14 mouse cellular contexts compared by ENCODE assay signal in genomic region chr5:149767651-149768301, GRCm38 (mm10).
"Had no signal": no experiment of that assay in that cellular context is flagged by ENCODE, and none has a peak within 500 bp of the region (broad histone marks: within the 10 kb centered on the region; RNA-seq: fewer than 3 reads in every experiment).

No protein-coding gene starts in this region.

- H3K4me1 ChIP-seq: liver, embryonic 15.5 days; midbrain, embryonic 15.5 days; neural tube, embryonic 12.5 days; stomach, embryonic 15.5 days had no signal

- ATAC-seq: lung, postnatal 0 days; midbrain, embryonic 15.5 days had no signal

- H3K9ac ChIP-seq: liver, embryonic 15.5 days; midbrain, embryonic 15.5 days; neural tube, embryonic 12.5 days; stomach, embryonic 15.5 days had no signal

- H3K27ac ChIP-seq: liver, embryonic 15.5 days; midbrain, embryonic 15.5 days; neural tube, embryonic 12.5 days; stomach, embryonic 15.5 days had no signal

- H3K36me3 ChIP-seq: liver, embryonic 15.5 days; midbrain, embryonic 15.5 days; neural tube, embryonic 12.5 days; stomach, embryonic 15.5 days had no signal

- H3K4me2 ChIP-seq: liver, embryonic 11.5 days; liver, embryonic 15.5 days; midbrain, embryonic 11.5 days; midbrain, embryonic 15.5 days; neural tube, embryonic 12.5 days; stomach, embryonic 15.5 days had no signal

- DNase-seq: kidney, adult 11 months; kidney, postnatal 36 days; left cerebral cortex, postnatal 4 days; lung, adult 2 months; lung, postnatal 36 days; retina, postnatal 1 day; thymus, postnatal 4 days had no signal

- H3K27me3 ChIP-seq: liver, embryonic 15.5 days; midbrain, embryonic 15.5 days; neural tube, embryonic 12.5 days; stomach, embryonic 15.5 days had no signal

- H3K4me3 ChIP-seq: liver, embryonic 15.5 days; midbrain, embryonic 15.5 days; neural tube, embryonic 12.5 days; stomach, embryonic 15.5 days had no signal

- H3K9me3 ChIP-seq: liver, embryonic 15.5 days; midbrain, embryonic 15.5 days; neural tube, embryonic 12.5 days; stomach, embryonic 15.5 days had no signal
